Mouse (Mus musculus) C2C12 (cell line): ENCODE data around the gene Scgb1c1.

Experiments used
- CTCF ChIP-seq: IDR thresholded peaks from one replicate; pipeline ENCODE4 v1.5.1; 2011; ENCODE audit not compliant: control insufficient read depth, insufficient read depth, insufficient read length
- MYOD1 ChIP-seq: IDR thresholded peaks from one replicate; pipeline ENCODE4 v1.6.1; 2011; ENCODE audit warnings: low read depth; ENCODE audit not compliant: control insufficient read depth, insufficient read length
- USF1 ChIP-seq: IDR thresholded peaks from one replicate; pipeline ENCODE4 v1.6.1; 2011; ENCODE audit warnings: low read depth, mild to moderate bottlenecking, control low read depth, moderate library complexity

DNA sequence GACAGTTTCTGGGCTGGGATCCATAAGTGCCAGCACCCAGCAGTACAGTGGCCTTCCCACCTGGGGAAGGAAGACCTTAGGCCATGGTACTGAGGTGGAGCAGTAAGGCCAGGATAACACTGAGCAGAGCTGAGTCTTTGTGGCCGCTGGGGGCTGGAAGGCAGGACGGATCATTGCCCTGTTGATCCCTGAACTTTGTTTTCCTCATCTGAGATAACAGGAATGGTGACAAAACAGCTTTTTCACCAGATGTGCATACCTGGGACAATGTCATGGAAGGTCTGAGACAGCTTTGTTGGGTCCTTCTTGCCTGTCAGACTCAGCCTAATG, 9.6 kb upstream of the Scgb1c1 start:
- TF ChIP-seq CTCF = no peak
- no peak for TF ChIP-seq USF1
- no peak for TF ChIP-seq MYOD1
